In the genomic region with DNA sequence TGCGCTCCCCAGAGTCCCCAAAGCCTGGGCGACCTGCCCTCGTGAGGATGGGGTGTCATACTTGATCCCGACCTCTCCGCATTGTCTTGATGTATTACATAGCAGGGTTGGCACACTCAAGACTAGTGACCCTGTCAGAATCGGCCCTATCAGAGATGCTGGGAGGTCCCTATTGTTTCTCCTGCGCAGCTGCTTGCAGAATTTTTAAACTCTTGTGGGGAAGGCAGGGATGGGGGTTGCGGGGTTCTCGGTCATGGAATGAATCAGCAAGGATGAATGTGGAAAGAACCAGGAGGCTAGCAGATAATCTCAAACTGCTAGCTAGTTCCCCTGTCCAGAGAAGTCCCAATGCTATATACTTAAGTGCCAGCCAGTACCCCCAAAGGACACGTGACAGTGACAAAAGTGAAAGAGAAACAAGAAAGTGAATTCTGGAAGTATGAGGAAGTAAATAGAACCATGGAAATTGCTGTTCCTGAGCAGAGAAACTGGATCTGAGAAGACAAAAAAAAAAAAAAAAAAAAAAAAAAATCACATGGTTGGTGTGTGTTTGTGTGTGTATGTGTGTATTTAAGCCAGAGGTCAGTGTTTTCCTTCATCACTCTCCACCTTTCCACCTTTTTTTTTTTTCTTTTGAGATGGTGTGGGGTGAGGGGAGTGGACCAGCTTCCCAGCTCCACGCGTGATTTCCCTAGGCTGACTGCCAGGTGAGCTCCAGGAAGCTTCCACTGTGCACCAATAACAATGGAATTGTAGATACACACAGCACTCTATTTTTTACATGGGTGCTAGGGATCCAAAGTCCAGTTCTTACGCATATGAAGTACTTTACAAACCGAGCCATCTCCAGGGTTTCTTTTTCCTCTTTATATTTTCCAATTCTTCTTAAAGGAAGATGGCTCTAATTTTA, we compare ENCODE assay signal across 8 mouse cellular contexts. TPM values are rescaled to one million over a fixed set of nuclear protein-coding genes. Genes with fewer than 3 reads are reported as not detected.
A peak's percentile ranks its signal among the peaks of the same experiment; 100 is the strongest.
DNase-seq lines count a peak whose midpoint lies in the region; ATAC-seq and TF ChIP-seq lines count a peak whose summit lies in the region.
"Not testable (repeated sequence)": the region's sequence is repeated elsewhere in the genome, so short reads cannot be mapped to it uniquely, and the experiment has no call there.

No protein-coding gene starts in this region.

- not testable (repeated sequence) for TF ChIP-seq EP300 in liver, embryonic 14.5 days (IDR thresholded peaks at IDR 0.05; ENCODE audit: low read depth)

- H3K27me3 ChIP-seq in cerebellum, adult 2 months (ENCODE audit: control insufficient read depth, insufficient read depth, low read length); heart, embryonic 16.5 days (ENCODE audit: control insufficient read depth, insufficient read depth, low read length); kidney, embryonic 14.5 days (ENCODE audit: control insufficient read depth, insufficient read depth, low read length); liver, embryonic 14.5 days (ENCODE audit: control insufficient read depth, insufficient read depth, low read length); midbrain, embryonic 11.5 days (ENCODE audit: control insufficient read depth, insufficient read depth, low read length): not testable (repeated sequence)
- H3K27me3 ChIP-seq in forebrain, embryonic 13.5 days, result peaks cover 11% of the 10 kb centered on the region

- TF ChIP-seq CTCF in cerebellum, adult 2 months (IDR thresholded peaks at IDR 0.05; ENCODE audit: borderline replicate concordance, insufficient read depth, low read depth, low read length); liver, embryonic 14.5 days (IDR thresholded peaks at IDR 0.05; ENCODE audit: low read depth): not testable (repeated sequence)

- H3K4me3 ChIP-seq in cerebellum, adult 2 months (replicated peaks; ENCODE audit: insufficient read depth, low read depth, low read length), result peak overlapping the region; percentile 77
- H3K4me3 ChIP-seq in forebrain, embryonic 13.5 days, result peak overlapping the region; percentile 55
- peak overlapping the region; percentile 77 for H3K4me3 ChIP-seq in heart, embryonic 16.5 days (ENCODE audit: low read length)
- H3K4me3 ChIP-seq in kidney, embryonic 14.5 days (ENCODE audit: low read length), result peak overlapping the region; percentile 67
- H3K4me3 ChIP-seq in liver, embryonic 14.5 days (ENCODE audit: insufficient read depth in 1 of 2, low read depth in 2 of 2, low read length in 2 of 2), result peak overlapping the region; percentile 78 to 81
- H3K4me3 ChIP-seq in midbrain, embryonic 11.5 days (ENCODE audit: low read depth, low read length), result peak overlapping the region; percentile 44

- peak overlapping the region; percentile 98 for H3K4me2 ChIP-seq in forebrain, embryonic 13.5 days
- peak overlapping the region; percentile 73 for H3K4me2 ChIP-seq in heart, embryonic 16.5 days (ENCODE audit: low read depth, low read length)
- peak overlapping the region; percentile 97 for H3K4me2 ChIP-seq in kidney, embryonic 14.5 days (replicated peaks; ENCODE audit: low read depth, low read length)
- H3K4me2 ChIP-seq in liver, embryonic 14.5 days (ENCODE audit: low read depth), result peak overlapping the region; percentile 99
- H3K4me2 ChIP-seq in midbrain, embryonic 11.5 days, result peak overlapping the region; percentile 97

- not testable (repeated sequence) for TF ChIP-seq POLR2A in cerebellum, adult 2 months (IDR thresholded peaks at IDR 0.05; ENCODE audit: borderline replicate concordance, insufficient read depth, low read length)

- DNase-seq in CD4-positive, CD25-positive, alpha-beta regulatory T cell, adult 2 months (ENCODE audit: low read depth, low spot score), result peak; percentile 49
- not testable (repeated sequence) for DNase-seq in cerebellum, adult 2 months; liver, embryonic 14.5 days (ENCODE audit: low read depth in 3 of 3, low spot score in 3 of 3); midbrain, embryonic 11.5 days (ENCODE audit: low spot score, missing footprints)
- peak; percentile 35 to 58 for DNase-seq in spleen, postnatal 36 days (ENCODE audit: low spot score in 2 of 2)

- peak overlapping the region; percentile 68 for H3K9ac ChIP-seq in forebrain, embryonic 13.5 days
- peak overlapping the region; percentile 65 for H3K9ac ChIP-seq in heart, embryonic 16.5 days (ENCODE audit: low read length)
- peak overlapping the region; percentile 69; the same call in 1 of the 2 replicates for H3K9ac ChIP-seq in kidney, embryonic 14.5 days (ENCODE audit: low read depth, low read length)
- not testable (repeated sequence) for H3K9ac ChIP-seq in liver, embryonic 14.5 days (replicated peaks)
- peak overlapping the region; percentile 43; the same call in 1 of the 2 replicates for H3K9ac ChIP-seq in midbrain, embryonic 11.5 days (ENCODE audit: low read length)

- H3K36me3 ChIP-seq in forebrain, embryonic 13.5 days (ENCODE audit: poor library complexity, severe bottlenecking); heart, embryonic 16.5 days (ENCODE audit: control insufficient read depth, insufficient read depth); kidney, embryonic 14.5 days (ENCODE audit: control insufficient read depth, insufficient read depth, low read length); liver, embryonic 14.5 days (replicated peaks; ENCODE audit: control insufficient read depth, insufficient read depth, low read depth); midbrain, embryonic 11.5 days (ENCODE audit: control insufficient read depth, insufficient read depth, low read length): not testable (repeated sequence)

- not testable (repeated sequence) for H3K4me1 ChIP-seq in cerebellum, adult 2 months (ENCODE audit: control insufficient read depth, insufficient read depth, low read length); forebrain, embryonic 13.5 days; kidney, embryonic 14.5 days (ENCODE audit: control insufficient read depth, insufficient read depth, low read length); midbrain, embryonic 11.5 days (ENCODE audit: control insufficient read depth, insufficient read depth, low read length)
- H3K4me1 ChIP-seq in heart, embryonic 16.5 days (ENCODE audit: control insufficient read depth, insufficient read depth, low read length), result peaks cover 13% of the 10 kb centered on the region
- H3K4me1 ChIP-seq in liver, embryonic 14.5 days (replicated peaks; ENCODE audit: control insufficient read depth in 2 of 2, insufficient read depth in 2 of 2, low read length in 1 of 2), result peaks cover 26 to 38% of the 10 kb centered on the region in 2 experiments

- not testable (repeated sequence) for ATAC-seq in forebrain, embryonic 13.5 days; kidney, embryonic 14.5 days (ENCODE audit: low FRiP score, low TSS enrichment); midbrain, embryonic 11.5 days (ENCODE audit: low FRiP score)
- 0 out of 2 replicates have a peak, but pooled peaks have one; percentile 9 for ATAC-seq in heart, embryonic 16.5 days (replicated peaks; ENCODE audit: extremely low read depth, insufficient read depth, low FRiP score)
- ATAC-seq in liver, embryonic 14.5 days (ENCODE audit: insufficient read depth), result peak; percentile 53

- WGBS in cerebellum, adult 2 months, result 18% methylated on average over 12 of the region's 14 CpGs
- 29% methylated on average over 10 of the region's 14 CpGs for WGBS in forebrain, embryonic 13.5 days
- 34% methylated on average over 8 of the region's 14 CpGs for WGBS in heart, embryonic 16.5 days
- 22% methylated on average over 10 of the region's 14 CpGs for WGBS in kidney, embryonic 14.5 days
- 29% methylated on average over 10 of the region's 14 CpGs for WGBS in liver, embryonic 14.5 days (ENCODE audit: insufficient replicate concordance)
- 30% methylated on average over 10 of the region's 14 CpGs for WGBS in midbrain, embryonic 11.5 days

- H3K9me3 ChIP-seq in forebrain, embryonic 13.5 days (replicated peaks); heart, embryonic 16.5 days (replicated peaks; ENCODE audit: control insufficient read depth, low read length); kidney, embryonic 14.5 days (ENCODE audit: control insufficient read depth, low read length); liver, embryonic 14.5 days (ENCODE audit: control insufficient read depth, low read length); midbrain, embryonic 11.5 days (ENCODE audit: control insufficient read depth, low read length): not testable (repeated sequence)

- H3K27ac ChIP-seq in cerebellum, adult 2 months (ENCODE audit: insufficient read depth, low read length); forebrain, embryonic 13.5 days; heart, embryonic 16.5 days (ENCODE audit: low read length); kidney, embryonic 14.5 days (ENCODE audit: low read depth, low read length); liver, embryonic 14.5 days; midbrain, embryonic 11.5 days (ENCODE audit: low read depth, low read length): not testable (repeated sequence)

RNA-seq across cellular contexts. Expression of a gene that starts 0.6 kb away (rescaled TPM):
- 7.6 and 7.9 TPM in 2 replicates for polyA plus RNA-seq in cerebellum, adult 2 months (2012; rRNA removed)
- 16.9 and 21.2 TPM in 2 replicates for polyA plus RNA-seq in forebrain, embryonic 13.5 days (2015; fragmentation: Nextera tagmentation; extraction: Ambion mirVana)
- polyA plus RNA-seq in heart, embryonic 16.5 days (2015; fragmentation: Nextera tagmentation; extraction: Ambion mirVana), result 11.0 and 18.3 TPM in 2 replicates
- polyA plus RNA-seq in kidney, embryonic 14.5 days (2014; fragmentation: Nextera tagmentation; extraction: Ambion mirVana), result 19.6 and 25.1 TPM in 2 replicates
- polyA plus RNA-seq in liver, embryonic 14.5 days (2012; rRNA removed), result 14.5 and 16.2 TPM in 2 replicates
- polyA plus RNA-seq in liver, embryonic 14.5 days (2014; fragmentation: Nextera tagmentation; extraction: Ambion mirVana), result 25.6 and 26.1 TPM in 2 replicates
- 16.3 and 17.6 TPM in 2 replicates for polyA plus RNA-seq in midbrain, embryonic 11.5 days (2014; fragmentation: Nextera tagmentation; extraction: Ambion mirVana)
